Mouse (Mus musculus) B cell, adult 2 months (primary cell): Measurements from ENCODE around the gene Tfe3.
A peak's percentile ranks its signal among the peaks of the same experiment; 100 is the strongest.
"Not testable (repeated sequence)": the region's sequence is repeated elsewhere in the genome, so short reads cannot be mapped to it uniquely, and the experiment has no call there.

Experiments
- DNase-seq, 2 experiments: peaks; one replicate each; pipeline ENCODE4 v3.0.0; 2022

The Tfe3 gene

DNA sequence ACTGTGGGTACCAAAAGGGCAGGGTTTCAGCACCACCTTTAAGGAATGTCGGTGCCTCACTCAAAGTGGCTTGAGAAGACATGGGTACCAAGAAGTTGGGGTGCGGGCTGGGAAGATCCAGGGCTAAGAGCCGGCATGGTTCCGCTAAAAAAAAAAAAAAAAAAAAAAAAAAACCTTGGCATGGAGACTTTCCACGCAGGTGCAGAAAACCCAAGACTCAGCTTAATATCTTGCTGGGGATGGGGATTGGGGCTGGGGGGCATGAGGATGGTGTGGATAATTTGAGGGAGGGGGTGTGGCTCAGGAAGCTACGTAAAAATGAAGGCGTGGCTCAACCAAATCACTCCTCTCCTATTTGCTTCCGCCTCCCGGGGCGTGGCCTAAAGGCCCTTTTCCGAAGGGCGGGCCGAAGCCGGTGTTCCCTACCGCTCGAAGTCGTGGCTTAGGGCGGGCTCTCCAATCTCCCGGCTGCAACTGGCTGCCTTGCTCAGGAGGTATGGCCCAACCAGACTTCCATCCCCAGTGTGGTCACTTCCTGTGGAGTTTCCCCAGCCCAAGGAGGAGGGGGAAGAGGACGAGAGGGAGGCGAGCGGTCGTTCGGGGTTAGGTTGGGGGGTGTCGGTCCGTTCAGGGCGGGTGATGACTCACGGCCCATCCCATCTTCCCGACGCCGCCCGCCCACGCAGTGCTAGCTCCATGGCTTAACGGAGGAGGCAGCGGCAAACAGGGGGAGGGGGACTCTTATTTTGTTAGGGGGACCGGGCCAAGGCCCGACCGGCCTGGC is at the start of gene Tfe3:
Gene Tfe3, plus strand, starts transcription at position 424 of the 784 bp plus-strand sequence.
- peak; percentile 86 to 89 for DNase-seq

DNA sequence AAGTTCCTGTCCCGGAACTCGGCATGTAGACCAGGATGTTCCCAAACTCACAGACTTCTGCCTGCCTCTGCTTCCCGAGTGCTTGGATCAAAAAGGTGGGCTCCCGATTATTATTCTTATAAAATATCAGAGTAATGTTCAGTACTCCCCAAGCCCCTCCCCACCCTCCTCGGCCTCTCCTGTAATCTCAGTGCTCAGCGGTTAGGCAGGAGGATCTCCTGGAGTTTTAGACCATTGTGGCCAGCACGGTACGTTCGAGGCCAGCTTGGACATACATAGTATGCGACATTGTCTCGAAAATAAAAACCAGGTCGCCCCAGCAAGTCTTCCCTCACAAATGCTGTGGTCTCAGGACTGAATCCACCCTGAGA is 48.6 kb upstream of the Tfe3 start:
- not testable (repeated sequence) for DNase-seq

DNA sequence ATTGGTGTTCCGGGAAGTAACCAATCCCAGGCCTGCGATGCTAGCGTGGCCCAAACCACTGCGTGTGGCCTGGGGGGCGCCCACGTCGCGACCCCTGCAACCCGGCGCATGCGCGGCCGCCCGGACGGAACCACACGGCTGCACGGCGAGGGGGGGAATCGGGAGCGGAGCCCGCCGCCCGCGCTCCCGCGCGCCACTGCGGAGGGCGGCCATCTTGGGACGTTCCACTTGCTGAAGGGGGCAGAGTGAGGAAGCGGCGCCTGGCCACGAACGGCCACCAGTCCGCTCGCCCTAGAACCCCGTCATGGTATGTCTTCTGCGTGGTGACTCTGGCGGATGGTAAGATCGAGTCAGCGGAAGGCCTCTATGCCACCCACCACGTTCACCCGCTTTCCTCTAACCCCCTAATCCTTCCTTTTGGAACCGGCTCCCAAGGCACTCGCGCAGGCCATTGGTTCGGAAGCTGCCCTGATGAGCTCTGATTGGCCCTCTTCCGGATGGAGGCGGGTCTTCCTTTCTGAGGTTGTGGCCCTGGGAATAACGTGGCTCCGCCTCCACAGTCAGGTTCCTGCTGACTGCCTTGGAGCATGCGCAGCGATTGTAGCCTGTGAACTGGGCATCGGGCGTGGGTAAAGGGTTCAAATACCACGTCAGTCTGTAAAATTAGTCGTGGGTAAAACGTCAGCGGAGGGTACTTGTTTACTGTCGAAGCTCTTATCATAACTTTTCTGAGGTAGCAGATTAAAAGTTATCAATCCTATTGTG is 48.0 kb upstream of the Tfe3 start, which contains the start of gene Wdr45:
Gene Wdr45, plus strand, starts transcription at position 199 of the 765 bp plus-strand sequence.
- peak; percentile 84 to 88 for DNase-seq

DNA sequence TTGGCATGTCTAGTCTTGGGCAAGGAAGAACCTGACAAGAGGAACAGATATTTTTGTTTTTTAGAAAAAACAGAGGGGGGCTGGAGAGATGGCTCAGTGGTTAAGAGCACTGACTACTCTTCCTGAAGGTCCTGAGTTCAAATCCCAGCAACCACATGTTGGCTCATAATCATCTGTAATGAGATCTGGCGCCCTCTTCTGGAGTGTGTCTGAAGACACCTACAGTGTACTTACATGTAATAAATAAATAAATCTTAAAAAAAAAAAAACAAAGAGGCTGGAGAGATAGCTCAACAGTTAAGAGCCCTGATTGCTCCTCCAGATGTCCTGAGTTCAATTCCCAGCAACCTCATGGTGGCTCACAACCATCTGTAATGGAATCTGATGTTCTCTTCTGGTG is 46.3 kb upstream of the Tfe3 start:
- peak; percentile 20 to 34 for DNase-seq

DNA sequence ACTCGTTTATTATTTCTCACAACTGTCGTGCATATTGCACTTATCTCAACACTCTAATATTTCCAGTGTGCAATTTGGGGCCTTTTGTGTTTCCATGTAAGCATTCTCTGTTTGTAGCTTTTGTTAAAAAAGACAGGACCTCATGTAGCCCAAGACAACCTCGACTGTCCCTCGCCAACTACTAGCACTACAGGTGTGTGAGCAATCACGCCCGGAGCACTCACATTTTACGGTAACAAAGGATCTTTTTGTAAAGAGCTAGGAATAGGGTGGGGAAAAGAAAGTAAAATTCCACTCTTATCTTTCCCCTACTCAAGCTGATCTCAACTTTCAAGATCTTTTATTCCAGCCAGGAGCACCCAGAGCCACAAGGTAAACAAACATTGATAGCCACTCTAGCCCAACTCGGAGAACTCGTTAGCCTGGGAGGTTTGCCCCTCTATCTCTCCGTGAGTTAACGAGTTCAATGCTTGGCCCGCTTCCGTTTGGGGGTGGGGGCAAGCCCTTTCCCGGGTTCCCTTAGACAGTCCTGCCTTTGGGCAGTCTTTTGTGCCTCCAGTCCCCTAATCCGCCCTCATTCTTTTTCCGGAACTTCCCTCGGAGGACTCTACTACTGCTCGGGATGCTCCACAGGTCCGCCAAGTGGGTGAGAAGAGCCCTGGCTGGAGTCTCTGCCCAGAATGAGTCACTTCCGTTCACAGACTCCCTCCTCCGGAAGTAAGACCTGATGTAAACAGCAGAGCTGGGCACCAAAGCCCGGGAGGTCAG is 40.7 kb upstream of the Tfe3 start, which contains the start of gene Gm45208:
Gene Gm45208, plus strand, starts transcription at position 732 of the 768 bp plus-strand sequence.
- peak; percentile 74 to 78 for DNase-seq

DNA sequence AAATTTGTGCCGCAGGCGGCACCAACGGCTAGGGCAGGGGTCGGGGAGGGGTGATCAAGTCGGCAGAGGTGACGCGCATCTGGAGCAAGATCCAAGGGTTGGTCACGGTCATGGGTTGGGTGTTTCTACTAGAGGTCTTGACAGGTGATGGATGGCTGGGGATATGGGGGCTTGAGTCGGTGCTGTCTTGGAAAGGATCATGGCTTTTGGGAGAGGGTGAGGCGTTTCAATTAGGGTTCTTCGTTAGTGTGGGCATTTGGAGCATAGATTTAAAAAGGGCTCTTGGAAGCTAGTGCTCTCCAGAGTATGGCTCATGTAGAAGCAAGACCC is 40.1 kb upstream of the Tfe3 start:
- no peak for DNase-seq

DNA sequence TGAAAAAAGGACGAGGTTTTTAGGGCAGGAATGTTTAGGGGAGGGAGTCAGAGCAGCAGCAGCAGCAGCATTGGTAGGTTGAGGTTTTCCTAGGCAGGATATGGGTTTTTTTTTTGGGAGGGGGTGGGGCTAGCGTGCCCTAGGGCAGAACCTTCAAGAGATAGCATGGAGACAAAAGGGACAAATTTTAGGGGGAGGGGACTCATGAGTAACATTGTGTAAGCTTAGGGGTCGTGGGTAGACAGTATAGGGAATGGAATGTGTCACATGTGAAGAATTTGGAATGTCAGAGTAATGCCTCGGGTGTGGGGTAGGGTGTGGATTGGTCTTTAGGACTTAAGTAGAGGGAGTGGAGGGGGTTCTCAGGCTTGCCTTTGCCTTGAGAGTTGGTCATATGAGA is 39.7 kb upstream of the Tfe3 start:
- DNase-seq = no peak

DNA sequence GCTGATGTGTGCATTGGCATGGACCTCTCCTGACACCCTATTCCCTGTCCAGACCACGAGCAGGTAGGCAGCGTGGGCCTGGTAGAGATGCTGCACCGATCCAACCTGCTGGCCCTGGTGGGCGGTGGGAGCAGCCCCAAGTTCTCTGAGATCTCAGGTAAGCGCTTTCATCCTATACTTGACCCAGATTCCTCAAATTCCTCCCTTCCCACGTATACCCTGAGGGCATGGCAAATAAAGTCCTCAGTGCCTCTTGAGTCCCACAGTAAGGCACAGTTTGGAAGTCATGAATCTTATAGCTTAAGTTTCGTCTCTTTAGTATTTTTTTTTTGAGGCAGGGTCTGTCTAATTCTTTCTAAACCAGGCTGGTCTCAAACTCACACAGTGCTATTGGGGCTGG is 38.2 kb upstream of the Tfe3 start:
- no peak for DNase-seq

DNA sequence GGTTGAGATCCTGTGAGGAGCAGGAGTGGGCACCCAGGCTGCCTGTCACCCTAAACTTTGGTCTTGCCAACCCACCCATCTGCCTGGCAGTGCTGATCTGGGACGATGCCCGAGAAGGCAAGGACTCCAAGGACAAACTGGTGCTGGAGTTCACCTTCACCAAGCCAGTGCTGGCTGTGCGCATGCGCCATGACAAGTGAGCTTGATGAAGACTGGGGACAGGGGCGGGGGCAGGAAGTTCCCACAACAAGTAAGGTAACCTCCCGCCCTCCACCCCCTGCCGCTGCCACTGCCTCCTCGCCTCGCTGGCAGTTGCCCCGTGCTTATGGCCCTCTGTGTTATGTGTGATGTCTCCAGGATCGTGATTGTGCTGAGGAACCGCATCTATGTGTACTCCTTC is 36.5 kb upstream of the Tfe3 start:
- DNase-seq = no peak

DNA sequence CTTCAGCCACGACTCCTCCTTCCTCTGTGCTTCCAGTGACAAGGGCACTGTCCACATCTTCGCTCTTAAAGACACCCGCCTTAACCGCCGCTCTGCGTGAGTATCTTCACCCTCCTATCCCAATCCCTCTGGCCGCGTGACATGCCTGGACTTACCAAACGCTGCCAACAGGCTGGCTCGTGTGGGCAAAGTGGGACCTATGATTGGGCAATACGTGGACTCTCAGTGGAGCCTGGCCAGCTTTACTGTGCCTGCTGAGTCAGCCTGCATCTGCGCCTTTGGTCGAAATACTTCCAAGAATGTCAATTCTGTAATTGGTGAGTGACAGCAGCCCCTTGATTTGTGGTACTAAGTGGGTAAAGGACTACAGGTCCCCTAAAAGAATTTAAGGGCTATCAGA is 35.2 kb upstream of the Tfe3 start:
- DNase-seq = no peak

DNA sequence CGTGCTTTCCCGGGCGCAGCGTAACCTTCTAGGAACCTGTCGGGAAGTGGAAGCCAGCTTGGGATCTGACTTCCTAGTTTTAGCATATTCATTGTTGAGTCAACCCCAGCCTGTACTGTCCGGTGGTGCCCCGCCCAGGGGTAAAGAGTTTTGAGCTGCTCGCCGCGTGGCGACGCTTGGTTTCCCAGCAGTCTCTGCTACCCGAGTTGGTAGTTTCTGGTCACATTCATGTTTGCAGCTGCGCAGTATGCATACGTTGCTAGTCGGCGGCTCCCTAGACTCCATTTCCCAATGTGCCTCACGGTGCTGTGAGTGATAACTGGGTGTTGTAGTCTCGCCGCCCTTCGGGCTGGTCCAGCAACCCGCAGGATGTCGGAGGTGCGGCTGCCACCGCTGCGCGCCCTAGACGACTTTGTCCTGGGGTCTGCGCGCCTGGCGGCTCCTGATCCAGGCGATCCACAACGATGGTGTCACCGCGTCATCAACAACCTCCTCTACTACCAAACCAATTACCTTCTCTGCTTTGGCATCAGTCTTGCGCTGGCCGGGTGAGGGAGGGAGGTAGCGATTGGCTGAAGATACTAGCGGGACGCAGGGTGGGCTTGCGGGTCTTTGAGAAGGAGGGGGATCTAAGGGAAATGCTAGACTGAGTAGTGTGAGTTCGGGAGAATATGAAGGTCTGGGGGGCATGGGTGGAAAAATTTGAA is 34.0 kb upstream of the Tfe3 start, which contains the start of gene Praf2:
Gene Praf2, plus strand, starts transcription at position 225 of the 707 bp plus-strand sequence.
- peak; percentile 64 to 72 for DNase-seq

DNA sequence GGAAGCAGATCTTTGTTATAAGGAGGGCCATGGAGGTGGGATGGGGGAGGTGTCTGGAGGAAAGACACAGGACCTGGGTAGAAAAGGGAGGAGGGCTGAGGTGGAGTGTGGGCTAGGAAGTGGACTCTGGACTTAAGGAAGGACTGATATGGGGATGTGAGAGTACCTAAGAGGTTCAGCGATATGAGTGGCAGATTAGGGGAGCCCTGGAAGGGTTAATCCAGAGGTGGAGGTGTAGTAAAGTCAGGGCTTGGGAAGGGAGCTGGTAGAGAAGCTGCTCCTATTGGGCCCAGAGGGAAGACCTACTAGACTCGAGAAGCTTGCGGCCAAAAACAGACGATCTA is 33.5 kb upstream of the Tfe3 start:
- DNase-seq = no peak

DNA sequence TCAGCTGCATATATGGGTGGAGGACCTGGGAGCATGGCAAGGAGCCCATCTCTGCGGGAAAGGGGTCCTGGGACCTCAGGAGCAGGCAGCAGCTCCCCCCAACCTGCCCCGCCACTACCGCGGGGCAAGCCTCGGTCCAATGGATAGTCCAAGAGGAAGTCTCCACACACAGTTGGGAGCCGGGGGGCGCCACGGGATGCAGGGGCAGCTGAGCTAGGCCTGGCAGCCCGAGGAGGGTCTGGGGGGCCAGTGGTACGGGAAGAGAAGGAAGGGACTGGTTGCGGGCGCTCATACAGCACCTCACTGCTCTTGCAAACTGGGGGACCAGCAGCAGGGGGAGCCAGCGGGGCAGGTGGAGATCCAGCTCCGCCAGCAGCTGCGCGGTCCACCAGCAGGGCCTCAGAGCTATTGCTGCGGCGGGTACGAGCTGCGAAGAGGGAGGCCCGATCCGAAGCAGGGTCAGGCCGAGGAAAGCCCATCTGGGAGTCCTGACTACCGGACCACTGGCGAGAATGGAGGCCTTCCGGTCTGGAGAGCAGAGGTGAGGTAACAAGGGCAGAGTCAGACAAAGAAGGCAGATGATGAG is 28.7 kb upstream of the Tfe3 start:
- DNase-seq = peak; percentile 84 to 88

DNA sequence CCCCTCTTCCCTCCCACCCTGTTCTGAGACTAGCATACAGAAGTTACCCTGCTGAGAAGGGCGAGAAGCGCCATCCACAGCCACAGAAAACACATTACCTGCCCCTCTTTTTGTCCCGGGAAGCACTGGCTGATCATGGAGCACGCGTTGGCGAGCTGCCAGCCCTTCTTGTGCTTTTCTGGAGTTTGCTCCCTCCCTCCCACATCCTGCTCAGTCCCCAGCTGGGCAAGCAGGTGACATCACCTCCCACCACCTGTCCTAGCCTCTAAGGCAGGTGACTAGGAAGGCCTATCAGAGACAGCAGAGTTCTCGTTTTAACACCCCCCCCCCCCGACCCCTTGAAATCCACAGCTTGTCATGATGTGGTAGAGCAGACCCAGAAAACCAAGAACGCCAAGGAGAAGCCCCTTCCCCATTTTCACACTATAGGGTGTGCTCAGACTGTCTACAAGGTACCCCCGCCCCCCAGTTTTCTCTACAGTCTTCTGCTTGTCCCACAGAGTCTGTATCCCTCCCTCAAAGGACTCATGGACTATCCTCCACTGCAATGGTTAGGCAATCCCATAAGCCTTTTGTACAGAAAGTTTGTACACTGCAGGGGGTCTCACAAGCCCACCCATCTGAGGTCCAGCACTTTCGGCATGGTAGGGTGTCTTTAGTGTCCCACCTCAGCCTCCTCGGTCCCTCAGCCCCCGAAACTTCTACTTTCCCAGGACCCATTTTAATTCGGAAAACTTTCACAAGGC is 22.9 kb upstream of the Tfe3 start:
- DNase-seq = no peak

DNA sequence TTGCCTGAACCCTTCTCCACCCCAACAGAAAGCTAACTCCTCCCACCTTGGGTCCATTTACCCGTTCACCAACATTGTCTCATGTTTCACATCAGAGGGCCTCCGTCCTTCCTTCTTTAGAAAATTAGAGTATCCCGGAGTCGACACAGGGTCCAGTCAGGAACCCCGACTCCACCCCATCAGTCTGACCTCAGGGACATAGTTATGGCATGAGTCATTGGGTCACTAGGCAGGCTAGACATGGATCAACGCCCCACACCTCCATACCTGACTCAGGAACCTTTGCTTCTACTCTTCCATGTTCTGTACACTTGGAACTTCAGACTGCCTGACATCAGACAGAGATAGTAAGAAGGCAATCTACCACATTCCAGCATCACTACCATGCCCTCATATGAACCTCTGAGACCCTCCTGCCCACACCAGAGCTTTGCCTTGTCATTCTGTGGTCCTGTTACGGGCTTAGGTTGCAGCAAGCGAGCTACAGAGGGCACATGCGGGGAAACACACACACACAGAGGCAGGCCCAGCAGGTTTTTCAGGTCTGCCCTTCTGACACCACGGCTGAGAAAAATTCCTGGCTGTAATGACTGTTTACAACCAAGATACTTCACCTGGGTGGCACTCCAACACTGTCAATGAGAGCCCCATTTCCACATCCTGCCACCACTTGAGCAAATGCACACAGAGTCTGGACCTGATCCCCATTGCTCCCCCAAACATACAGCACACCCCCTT is 22.1 kb upstream of the Tfe3 start:
- DNase-seq = no peak

DNA sequence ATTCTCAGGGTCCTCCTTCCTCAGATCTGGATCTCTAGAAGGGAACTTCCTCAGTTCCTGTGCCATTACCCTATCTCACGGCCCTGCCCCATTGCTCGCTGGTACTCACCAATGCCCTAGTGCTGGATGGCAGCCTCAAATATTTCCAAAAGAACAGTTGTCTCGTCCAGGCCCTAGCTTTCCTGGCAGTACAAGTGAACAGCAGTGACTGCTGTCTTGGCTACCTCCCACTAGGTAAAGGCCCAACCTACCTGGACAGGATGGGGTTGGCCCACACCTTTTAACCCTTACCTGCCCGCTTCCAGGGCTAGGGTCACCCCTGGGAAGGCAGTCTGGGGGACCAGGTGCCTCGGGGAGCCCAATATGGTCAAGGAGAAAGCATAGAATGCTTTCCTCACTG is 21.3 kb upstream of the Tfe3 start:
- no peak for DNase-seq

DNA sequence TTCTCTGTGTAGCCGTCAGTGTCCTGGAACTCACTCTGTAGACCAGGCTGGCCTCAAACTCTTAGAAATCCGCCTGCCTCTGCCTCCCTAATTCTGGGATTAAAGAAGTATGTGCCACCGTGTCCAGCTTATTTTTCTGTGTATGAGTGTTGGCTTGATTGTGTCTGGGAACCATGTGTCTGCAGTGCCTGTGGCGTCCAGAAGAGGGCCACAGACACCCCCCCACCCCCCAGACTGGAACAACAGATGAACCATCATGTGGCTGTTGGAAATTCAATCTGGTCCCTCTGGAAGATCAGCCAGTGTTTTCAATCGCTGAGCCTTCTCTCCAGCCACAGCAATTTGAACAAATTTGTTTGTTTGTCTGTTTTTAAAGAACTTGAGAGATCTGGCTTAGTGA is 18.9 kb upstream of the Tfe3 start:
- no peak for DNase-seq

DNA sequence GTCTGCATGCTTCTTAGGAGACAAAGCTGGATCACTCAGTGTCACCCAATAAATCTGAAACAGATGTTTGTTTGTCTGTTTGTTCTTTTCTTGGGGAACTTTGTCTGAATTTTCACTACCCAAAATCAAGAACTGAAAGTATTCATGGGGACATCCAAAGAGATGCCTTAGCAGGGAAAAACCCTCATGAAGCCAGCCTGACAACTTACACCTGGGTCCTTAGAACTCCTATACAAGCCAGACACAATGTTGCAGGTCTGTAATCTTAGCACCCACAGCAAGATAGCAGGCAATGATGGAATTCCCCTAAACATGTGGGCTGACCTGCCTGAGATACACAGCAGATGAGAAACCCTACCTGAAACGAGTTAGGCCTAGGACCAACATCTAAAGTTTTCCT is 17.4 kb upstream of the Tfe3 start:
- no peak for DNase-seq

DNA sequence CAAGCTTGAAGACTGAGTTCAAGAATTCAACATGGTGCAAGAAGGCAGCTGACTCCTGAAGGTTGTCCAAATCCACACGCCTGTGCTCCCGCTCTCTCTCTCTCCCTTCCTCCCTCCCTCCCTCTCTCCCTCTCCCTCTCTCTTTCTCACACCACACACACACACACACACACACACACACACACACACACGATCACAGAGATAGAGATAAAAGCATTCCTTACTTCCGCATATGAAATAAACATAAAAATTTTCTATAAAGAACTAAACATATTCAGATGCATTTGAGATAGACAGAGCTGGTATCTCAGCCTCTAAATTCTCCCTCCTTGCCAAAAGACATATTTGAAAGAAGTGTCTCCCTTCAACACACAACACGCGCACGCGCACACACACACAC is 16.9 kb upstream of the Tfe3 start:
- DNase-seq = no peak

DNA sequence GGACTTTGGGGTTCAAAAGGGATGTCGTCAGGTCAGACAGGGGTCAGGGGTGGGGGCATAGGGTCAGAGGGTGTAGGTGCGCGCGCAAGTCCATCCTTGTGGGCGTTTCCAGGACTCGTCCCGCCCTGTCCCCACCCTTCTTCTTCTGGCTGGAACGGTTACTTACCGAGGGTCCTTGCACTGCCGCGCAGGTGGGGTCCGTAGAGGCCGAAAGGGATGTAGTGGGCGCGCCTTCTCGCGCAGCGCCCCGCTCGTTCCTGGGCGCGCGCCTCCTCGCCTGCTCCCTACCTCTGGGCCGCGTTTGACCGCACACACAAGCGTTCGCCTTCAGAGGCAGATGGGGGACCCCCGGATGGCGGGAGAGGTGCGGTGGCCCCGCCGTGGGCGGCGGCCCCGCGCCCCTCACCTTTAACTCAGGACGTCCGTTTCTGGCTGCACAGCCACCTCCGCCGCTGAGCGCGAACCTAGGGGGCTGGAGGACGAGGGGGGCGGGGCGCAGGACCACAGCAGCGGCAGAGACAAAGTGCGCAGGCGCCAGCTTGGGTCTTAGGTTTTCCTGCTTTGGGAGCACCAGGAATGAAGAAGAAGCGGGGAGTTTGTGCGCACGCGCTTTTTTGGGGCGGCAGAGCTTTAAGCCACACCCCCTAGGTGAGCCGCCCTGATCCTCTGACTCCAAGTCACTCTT is 11.8 kb upstream of the Tfe3 start, which contains the start of gene Ccdc120:
Gene Ccdc120, minus strand, starts transcription at position 474 of the 685 bp plus-strand sequence.
- no peak for DNase-seq
